Mouse (Mus musculus): ENCODE results near the gene Atp1a3. TPM values are rescaled to one million over a fixed set of nuclear protein-coding genes. Genes with fewer than 3 reads are reported as not detected.
A peak's percentile ranks its signal among the peaks of the same experiment; 100 is the strongest.

Atp1a3 gene
- polyA plus RNA-seq, 1 experiment = 5.6 TPM

DNA sequence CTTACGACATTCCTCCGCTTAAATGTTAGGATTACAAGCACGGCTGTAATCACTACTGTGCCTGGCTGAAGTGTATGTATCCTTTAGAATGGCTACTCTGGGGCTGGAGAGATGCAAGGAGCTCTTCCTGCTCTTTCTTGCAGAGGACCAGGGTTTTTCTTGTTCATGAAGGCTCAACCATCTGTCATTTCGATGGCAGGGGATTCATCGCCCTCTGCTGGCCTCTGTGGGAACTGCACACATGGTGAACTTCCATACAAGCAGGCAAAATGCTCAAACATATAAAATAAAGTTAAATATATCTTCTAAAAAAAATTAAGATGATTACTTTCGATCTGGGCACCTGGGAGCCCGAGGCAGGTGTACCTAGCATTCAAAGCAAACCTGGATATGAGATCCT, 30.2 kb upstream of the Atp1a3 start:
- TF ChIP-seq CTCF (IDR thresholded peaks at IDR 0.05; ENCODE audit: borderline replicate concordance, control insufficient read depth, extremely low read depth, insufficient read depth, low read length, poor library complexity) (no peak), POLR2A (IDR thresholded peaks at IDR 0.05; ENCODE audit: control insufficient read depth, extremely low read depth, insufficient read depth, low read length, poor library complexity) (no peak)
- WGBS = 44% methylated on average over 7 of the region's 7 CpGs
- peak; percentile 72 for DNase-seq

DNA sequence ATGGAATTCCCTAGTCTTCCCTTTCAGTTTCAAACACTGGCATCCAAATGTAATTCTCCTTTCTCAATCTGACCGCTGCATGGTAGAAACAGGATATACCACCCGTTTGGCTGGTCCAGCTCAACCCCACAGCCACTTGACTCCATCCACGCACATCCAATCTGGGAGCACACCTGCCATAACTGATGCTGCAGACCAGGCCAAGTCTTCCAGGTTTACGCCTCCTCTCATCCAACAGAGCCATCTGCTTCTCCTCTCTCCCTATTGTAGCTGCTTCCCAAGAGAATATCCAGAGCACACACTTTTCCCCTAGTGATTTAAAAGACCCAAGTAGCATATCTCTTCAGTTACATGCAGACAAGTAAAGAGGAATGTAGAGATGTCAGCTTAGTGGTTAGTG, 29.0 kb upstream of the Atp1a3 start:
- no peak overlapping the region for H3K4me3 ChIP-seq (ENCODE audit: control insufficient read depth, insufficient read depth, low read length)
- no peak overlapping the region for H3K27ac ChIP-seq (ENCODE audit: control insufficient read depth, insufficient read depth, low read length)
- no peaks in the 10 kb centered on the region for H3K4me1 ChIP-seq (replicated peaks; ENCODE audit: control insufficient read depth, insufficient read depth, low read length)
- H3K36me3 ChIP-seq (ENCODE audit: control insufficient read depth, insufficient read depth, low read length) = no peaks in the 10 kb centered on the region
- DNase-seq = no peak
- TF ChIP-seq CTCF (IDR thresholded peaks at IDR 0.05; ENCODE audit: borderline replicate concordance, control insufficient read depth, extremely low read depth, insufficient read depth, low read length, poor library complexity) (no peak), POLR2A (IDR thresholded peaks at IDR 0.05; ENCODE audit: control insufficient read depth, extremely low read depth, insufficient read depth, low read length, poor library complexity) (no peak)
- WGBS = 93% methylated on average over 4 of the region's 4 CpGs
- H3K27me3 ChIP-seq (ENCODE audit: control insufficient read depth, insufficient read depth, low read length) = no peaks in the 10 kb centered on the region

More for the DNA sequence above, 30.2 kb upstream of the Atp1a3 start:
- Histone ChIP-seq H3K4me3 (ENCODE audit: control insufficient read depth, insufficient read depth, low read length) (no peak overlapping the region), H3K4me1 (replicated peaks; ENCODE audit: control insufficient read depth, insufficient read depth, low read length) (no peaks in the 10 kb centered on the region), H3K27ac (ENCODE audit: control insufficient read depth, insufficient read depth, low read length) (no peak overlapping the region), H3K27me3 (ENCODE audit: control insufficient read depth, insufficient read depth, low read length) (no peaks in the 10 kb centered on the region), H3K36me3 (ENCODE audit: control insufficient read depth, insufficient read depth, low read length) (no peaks in the 10 kb centered on the region)

DNA sequence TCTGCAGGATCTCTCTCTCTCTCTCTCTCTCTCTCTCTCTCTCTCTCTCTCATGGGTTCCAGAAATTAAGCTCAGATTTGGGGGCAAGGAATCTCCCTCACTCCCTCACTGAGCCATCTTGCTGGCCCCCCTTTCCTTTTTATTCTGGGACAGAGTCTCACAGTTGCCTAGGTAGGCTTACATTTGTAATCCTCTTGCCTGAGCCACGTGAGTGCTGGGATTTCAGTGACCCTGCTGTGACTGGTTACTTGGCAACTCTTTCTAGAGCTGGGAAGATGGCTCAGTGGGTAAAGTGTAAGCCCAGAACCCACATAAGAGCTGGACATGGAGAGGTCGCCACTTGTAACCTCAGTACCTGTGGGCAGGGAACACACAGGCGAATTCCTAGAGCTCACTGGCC, 25.8 kb upstream of the Atp1a3 start:
- WGBS = 89% methylated on average over 3 of the region's 3 CpGs
- H3K27me3 ChIP-seq (ENCODE audit: control insufficient read depth, insufficient read depth, low read length) = no peaks in the 10 kb centered on the region
- TF ChIP-seq CTCF (IDR thresholded peaks at IDR 0.05; ENCODE audit: borderline replicate concordance, control insufficient read depth, extremely low read depth, insufficient read depth, low read length, poor library complexity) (no peak), POLR2A (IDR thresholded peaks at IDR 0.05; ENCODE audit: control insufficient read depth, extremely low read depth, insufficient read depth, low read length, poor library complexity) (no peak)
- H3K36me3 ChIP-seq (ENCODE audit: control insufficient read depth, insufficient read depth, low read length) = no peaks in the 10 kb centered on the region
- no peak overlapping the region for H3K4me3 ChIP-seq (ENCODE audit: control insufficient read depth, insufficient read depth, low read length)
- no peaks in the 10 kb centered on the region for H3K4me1 ChIP-seq (replicated peaks; ENCODE audit: control insufficient read depth, insufficient read depth, low read length)
- H3K27ac ChIP-seq (ENCODE audit: control insufficient read depth, insufficient read depth, low read length) = no peak overlapping the region
- DNase-seq = no peak

DNA sequence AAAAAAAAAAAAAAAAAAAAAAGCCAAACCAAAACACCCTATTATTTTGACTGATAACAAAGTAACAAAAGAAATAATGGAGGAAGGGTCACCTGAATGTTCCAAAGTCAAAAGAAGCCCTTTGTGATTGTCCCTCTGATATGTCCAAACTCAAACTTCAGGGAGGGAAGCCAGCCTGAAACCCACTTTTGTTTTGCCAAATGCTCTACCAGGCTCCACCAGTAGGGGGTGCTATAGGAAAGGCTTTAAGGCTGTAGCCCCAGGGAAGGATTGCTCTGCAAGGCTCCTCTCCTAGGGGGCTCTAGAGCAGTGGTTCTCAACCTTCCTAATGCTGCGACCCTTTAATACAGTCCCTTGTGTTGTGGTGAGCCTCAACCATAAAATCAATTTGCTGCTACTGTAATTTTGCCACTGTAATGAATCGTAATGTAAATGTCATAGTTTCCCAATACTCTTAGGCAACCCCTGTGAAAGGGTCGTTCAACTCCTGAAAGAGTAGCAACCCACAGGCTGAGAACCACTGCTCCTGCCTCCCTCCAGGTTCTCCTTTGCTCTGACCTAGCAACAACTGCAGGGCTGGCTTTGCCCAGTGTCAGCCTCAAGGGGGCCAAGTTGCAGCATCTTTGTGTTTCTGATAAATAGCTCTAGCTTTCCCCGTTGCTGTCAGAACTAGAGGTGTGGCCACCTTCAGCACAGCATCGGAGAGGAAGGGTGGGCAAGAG, 24.4 kb upstream of the Atp1a3 start:
- WGBS = 73% methylated on average over 5 of the region's 5 CpGs
- no peaks in the 10 kb centered on the region for H3K4me1 ChIP-seq (replicated peaks; ENCODE audit: control insufficient read depth, insufficient read depth, low read length)
- no peak for TF ChIP-seq POLR2A (IDR thresholded peaks at IDR 0.05; ENCODE audit: control insufficient read depth, extremely low read depth, insufficient read depth, low read length, poor library complexity)
- TF ChIP-seq CTCF (IDR thresholded peaks at IDR 0.05; ENCODE audit: borderline replicate concordance, control insufficient read depth, extremely low read depth, insufficient read depth, low read length, poor library complexity) = no peak
- DNase-seq = peak; percentile 80
- no peaks in the 10 kb centered on the region for H3K36me3 ChIP-seq (ENCODE audit: control insufficient read depth, insufficient read depth, low read length)
- no peak overlapping the region for H3K27ac ChIP-seq (ENCODE audit: control insufficient read depth, insufficient read depth, low read length)
- no peak overlapping the region for H3K4me3 ChIP-seq (ENCODE audit: control insufficient read depth, insufficient read depth, low read length)
- no peaks in the 10 kb centered on the region for H3K27me3 ChIP-seq (ENCODE audit: control insufficient read depth, insufficient read depth, low read length)

DNA sequence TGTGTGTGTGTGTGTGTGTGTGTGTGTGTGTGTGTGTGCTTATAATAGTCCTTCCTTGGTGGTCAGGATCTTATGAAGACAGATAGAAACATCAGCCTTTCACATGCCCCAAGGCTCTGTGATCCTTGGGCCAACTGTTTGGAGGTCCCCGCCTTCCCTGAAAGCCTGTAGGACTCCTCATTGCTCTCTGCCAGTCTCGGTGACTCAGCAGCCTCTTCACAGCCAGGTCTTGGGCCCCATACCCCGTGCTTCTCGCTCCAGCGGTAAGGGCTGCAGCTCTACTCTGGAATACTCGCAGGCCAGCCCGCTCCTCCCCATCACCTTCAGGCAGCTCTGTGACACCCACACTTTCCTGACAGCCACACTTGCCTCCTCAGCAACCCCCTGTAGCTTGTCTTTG, 20.7 kb upstream of the Atp1a3 start:
- no peaks in the 10 kb centered on the region for H3K36me3 ChIP-seq (ENCODE audit: control insufficient read depth, insufficient read depth, low read length)
- WGBS = 65% methylated on average over 7 of the region's 7 CpGs
- DNase-seq = no peak
- H3K4me1 ChIP-seq (replicated peaks; ENCODE audit: control insufficient read depth, insufficient read depth, low read length) = no peaks in the 10 kb centered on the region
- H3K27me3 ChIP-seq (ENCODE audit: control insufficient read depth, insufficient read depth, low read length) = no peaks in the 10 kb centered on the region
- no peak overlapping the region for H3K27ac ChIP-seq (ENCODE audit: control insufficient read depth, insufficient read depth, low read length)
- H3K4me3 ChIP-seq (ENCODE audit: control insufficient read depth, insufficient read depth, low read length) = no peak overlapping the region
- TF ChIP-seq CTCF (IDR thresholded peaks at IDR 0.05; ENCODE audit: borderline replicate concordance, control insufficient read depth, extremely low read depth, insufficient read depth, low read length, poor library complexity) = no peak
- no peak for TF ChIP-seq POLR2A (IDR thresholded peaks at IDR 0.05; ENCODE audit: control insufficient read depth, extremely low read depth, insufficient read depth, low read length, poor library complexity)

DNA sequence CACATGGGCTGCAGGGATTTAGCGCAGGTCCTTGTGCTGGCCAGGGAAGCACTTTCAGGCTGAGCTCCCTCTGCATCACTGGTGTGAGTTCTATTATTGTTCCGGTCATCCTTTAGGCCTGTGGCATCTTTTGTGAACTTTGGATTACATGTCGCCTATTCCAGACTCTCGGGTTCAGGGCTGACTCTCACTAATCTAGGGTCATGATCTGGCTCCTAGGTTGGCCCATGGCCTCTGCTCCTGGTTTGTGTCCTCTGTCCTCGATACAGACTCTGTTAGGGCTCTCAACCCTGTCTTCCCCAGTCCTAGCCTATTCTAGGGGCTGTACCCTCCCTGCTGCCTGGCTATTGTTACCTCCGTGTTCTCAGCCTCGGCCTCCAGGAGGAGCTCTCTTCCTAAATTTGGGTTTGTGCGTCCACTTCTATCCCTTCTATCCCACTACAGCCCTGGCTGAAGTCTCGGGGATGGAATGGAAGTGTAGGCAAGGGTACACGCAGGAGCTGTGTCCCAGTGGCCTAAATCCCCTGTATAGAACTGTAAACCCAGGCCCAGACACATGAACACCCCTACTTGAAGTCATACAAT, 20.2 kb upstream of the Atp1a3 start:
- Histone ChIP-seq H3K27ac (ENCODE audit: control insufficient read depth, insufficient read depth, low read length) (no peak overlapping the region), H3K4me3 (ENCODE audit: control insufficient read depth, insufficient read depth, low read length) (no peak overlapping the region), H3K36me3 (ENCODE audit: control insufficient read depth, insufficient read depth, low read length) (no peaks in the 10 kb centered on the region), H3K4me1 (replicated peaks; ENCODE audit: control insufficient read depth, insufficient read depth, low read length) (no peaks in the 10 kb centered on the region), H3K27me3 (ENCODE audit: control insufficient read depth, insufficient read depth, low read length) (no peaks in the 10 kb centered on the region)
- no peak for TF ChIP-seq POLR2A (IDR thresholded peaks at IDR 0.05; ENCODE audit: control insufficient read depth, extremely low read depth, insufficient read depth, low read length, poor library complexity)
- TF ChIP-seq CTCF (IDR thresholded peaks at IDR 0.05; ENCODE audit: borderline replicate concordance, control insufficient read depth, extremely low read depth, insufficient read depth, low read length, poor library complexity) = no peak
- DNase-seq = no peak
- WGBS = 85% methylated on average over 10 of the region's 10 CpGs
